Mouse (Mus musculus) ovary, adult 18-20 months (tissue): ENCODE results near the gene Gm20869.
"Not testable (repeated sequence)": the region's sequence is repeated elsewhere in the genome, so short reads cannot be mapped to it uniquely, and the experiment has no call there.

Source experiments
- DNase-seq: peaks from one replicate; pipeline ENCODE4 v3.0.0; 2022; ENCODE audit warnings: low spot score, mixed read lengths

The Gm20869 gene

DNA sequence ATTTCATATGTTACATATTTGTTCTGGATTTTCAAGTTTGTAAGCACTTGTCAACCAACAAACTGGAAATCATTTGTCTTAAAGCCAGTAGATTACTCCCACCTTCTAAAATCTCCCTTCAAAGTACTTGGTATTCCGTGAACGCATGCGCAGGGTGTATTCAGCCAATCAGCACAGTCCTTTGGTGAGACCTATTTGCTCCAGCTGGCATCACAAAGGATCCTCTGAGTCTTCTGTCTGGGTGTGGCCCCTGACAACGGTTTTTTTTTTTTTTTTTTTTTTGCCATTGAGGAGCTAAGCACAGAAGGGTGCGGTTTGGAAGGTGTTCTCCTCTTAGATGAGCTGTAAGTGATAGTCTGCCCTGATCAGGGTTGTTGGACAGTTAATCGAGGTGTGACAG, at the start of gene Gm20869:
Gm20869 (plus strand) TSS at position 301 of the 400 bp plus-strand sequence.
- DNase-seq = not testable (repeated sequence)
